Mouse (Mus musculus): Measurements from ENCODE around the gene Utp15.
A peak's percentile ranks its signal among the peaks of the same experiment; 100 is the strongest.

Utp15 gene

GRCm38 (mm10) chr13:98262636-98263457 is at the start of gene Utp15, which contains the start of gene Ankra2:
Gene Utp15, minus strand, starts transcription at chr13:98263041.
Gene Ankra2, plus strand, starts transcription at chr13:98263074.
- peak; percentile 99 for DNase-seq

DNA sequence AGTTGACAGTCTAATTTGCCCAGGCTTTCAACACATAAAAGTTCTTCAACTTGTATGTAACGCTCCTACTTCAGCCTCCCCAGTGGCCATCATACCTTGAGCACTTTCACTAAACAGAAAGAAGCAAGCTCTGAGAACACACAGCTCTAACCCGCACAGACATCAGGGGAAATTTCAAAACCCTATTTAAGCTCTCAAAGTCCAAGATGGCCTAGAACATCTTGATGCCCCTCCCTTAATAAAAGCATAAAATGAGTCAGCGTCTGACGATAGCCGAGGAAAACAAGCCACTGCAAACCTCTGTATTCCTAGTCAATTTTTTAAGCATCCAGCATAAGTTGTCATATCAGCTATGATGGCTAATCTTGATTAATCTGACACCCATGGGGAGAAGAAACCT is 48.8 kb upstream of the Utp15 start:
- DNase-seq, result no peak

DNA sequence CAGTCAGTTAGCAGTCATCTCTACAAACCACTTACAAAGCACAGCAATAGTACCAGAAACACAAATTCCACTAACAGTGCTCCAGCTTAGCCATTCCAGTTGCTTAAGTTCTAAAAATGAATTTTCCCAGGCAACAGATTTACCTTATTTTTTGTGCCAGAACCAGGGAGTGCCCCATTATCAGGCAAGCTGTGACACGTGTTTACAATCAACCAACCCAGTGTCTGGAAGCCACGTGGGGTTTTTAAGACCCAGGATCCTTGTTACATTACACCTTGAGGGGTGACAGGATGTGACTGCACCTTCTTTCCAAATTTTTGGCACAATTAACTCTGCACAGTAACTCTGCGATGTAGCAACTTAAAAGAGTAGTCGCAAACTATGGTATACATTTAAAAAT is 45.9 kb upstream of the Utp15 start:
- DNase-seq, result no peak

GRCm38 (mm10) chr13:98308004-98308403 is 45.2 kb upstream of the Utp15 start:
- no peak for DNase-seq

DNA sequence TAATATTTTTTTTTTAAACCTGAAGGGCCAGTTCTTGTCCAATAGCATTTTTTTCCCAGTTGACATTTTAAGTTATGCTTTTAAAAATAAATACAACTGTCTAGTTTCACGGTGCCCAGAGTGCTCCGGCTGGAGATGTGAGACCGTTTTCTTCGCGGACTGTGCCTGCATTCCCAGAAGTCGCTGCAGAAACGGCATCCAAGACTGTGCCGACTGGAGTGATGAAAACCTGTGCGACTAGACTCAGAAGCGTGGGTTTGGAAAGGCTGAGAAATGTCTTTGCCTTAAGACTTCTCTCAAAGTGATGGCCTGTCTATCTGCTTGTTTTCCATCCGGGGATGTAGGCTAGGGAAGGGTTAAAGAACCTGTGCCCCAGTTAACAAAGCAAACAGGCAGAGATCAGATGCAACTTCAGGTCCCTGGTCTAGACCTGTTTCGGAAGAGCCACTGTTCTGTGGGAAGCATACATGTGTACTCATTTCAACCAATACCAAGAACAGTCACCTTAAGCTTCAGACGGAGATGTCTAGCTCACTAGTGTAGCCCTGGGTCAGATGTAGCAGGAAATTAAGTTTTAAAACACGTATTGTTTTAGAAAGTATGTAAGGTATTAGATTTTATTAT is 44.1 kb upstream of the Utp15 start:
- DNase-seq, result no peak

- DNase-seq, result peak in 1 of 2 experiments; percentile 18
Measured at GRCm38 (mm10) chr13:98306393-98306792, 43.6 kb upstream of the Utp15 start.

- DNase-seq, result no peak
Measured at GRCm38 (mm10) chr13:98305257-98305656, 42.4 kb upstream of the Utp15 start.

GRCm38 (mm10) chr13:98298833-98299758 is 36.3 kb upstream of the Utp15 start:
- DNase-seq, result peak; percentile 89 to 92

DNA sequence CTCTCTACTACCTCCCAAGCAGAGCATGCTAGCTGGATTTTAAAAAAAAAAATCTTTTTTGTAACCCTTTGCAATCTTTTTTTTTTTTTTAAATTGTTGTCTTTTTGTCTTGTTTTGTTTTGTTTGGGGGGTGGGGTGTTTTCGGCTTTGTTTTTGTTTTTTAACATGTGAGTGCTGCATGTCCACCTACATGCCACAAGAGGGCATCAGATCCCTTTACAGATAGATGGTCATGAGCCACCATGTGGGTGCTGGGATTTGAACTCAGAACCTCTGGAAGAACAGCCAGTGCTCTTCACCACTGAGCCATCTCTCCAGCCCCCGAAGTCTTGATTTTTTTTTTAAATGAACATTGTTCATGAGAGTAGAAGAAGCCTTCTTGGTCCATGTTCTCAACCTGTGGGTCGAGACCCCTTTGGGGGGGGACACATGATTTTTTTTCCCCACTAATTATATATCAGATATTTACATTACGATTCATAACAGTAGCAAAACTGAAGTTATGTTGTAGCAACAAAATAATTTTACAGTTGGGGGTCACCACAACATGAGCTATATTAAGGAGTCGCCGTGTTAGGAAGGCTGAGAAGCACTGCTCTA is 35.1 kb upstream of the Utp15 start:
- no peak for DNase-seq

DNA sequence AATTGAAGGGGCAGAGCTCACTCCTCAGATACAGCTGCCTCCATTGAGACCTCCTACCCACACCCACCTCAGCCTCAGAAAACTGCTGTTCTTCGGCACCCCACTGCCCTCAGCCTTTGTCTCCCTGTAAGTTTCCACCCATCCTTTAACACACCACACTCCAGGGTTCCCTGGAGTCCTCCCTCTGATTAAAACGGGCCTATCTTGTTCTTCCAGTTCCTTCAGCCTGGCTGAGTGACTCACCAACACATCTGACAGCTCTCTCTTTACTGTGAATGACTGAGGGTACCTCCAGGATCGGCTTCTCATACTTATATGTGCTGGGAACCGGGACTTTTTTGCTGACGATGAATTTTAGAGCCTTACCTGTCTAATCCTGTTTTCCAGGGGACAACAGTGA is 33.2 kb upstream of the Utp15 start:
- DNase-seq, result no peak

DNA sequence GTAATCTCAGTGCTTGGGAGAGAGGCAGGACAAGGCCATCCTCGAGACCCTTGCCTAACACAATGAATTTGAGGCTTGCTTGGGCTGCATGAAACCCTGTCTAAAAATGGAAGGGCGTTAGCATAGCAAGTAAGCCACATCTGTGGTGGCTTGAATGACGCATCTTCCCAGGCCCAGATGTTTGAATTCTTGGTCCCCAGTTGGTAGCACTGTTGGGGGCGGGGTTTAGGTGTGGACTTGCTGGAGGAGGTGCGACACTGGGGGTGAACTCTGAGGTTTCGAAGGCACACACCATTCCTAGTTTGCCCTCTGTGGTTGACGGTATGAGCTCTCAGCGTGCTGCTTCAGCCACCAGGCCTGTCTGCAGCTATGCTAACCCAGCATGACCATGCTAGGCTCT is 28.9 kb upstream of the Utp15 start:
- no peak for DNase-seq

DNA sequence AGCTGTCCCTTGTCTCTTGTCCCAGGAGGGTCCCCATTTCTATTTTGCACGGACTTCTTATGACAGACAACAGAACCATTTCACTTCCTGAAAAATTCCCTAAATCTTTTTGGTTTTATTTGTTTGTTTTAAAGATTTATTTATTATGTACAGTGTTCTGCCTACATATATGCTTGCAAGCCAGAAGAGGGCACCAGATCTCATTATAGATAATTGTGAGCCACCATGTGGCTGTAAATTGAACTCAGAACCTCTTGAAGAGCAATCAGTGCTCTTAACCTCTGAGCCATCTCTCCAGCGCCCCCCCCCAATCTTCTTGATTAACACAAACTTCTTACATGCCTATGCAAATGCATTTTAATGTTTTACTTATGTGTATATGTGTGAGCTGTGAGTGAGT is 27.9 kb upstream of the Utp15 start:
- DNase-seq, result no peak

DNA sequence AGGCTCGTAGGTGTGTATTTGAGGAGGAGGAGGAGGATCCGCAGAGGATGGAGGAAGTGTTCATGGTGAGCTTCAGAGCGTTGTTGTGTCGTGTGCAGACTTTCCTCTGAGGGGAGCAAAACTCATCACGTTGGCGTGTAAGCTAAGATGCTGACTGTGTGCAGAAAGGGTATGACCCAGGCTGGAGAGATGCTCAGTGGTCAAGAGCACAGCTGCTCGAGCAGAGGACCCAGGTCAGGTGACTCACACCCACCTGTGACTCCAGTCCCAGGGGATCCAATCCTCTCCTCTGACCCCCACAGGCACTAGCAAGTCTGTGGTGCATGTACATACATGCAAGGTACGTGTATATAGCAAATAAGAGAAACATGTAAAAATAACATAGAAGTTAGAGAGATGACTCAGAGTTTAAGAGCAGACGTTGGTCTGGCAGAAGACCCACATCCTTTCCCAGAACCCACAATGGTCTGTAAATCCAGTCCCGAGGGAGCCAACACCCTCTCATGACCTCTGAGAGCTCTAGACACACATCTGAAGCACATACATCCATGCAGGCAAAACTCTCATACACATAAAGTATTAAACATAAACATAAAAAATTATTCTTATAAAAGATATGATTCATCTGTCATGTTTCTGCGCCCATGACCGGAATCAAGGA is 18.3 kb upstream of the Utp15 start:
- DNase-seq, result no peak

DNA sequence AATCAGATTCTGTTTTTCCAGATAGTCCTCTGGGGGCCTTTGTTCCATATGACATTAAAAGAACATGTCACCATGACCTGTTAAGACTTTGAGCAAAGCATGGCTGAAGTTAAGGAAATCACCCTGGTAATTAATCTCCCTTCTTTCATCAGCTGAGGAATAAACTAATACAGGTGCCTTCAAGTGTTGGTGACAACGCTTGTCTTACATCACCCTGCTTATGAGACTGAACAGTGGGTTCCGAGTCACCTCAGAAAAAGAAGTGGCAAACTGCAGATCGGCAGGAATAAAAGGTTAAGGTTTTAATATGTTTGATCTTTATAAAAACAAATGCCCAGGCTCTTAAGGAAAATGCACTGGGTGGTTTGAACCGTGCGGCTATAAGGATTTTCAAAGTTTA is 16.8 kb upstream of the Utp15 start, which contains the start of gene Gm21976:
Gene Gm21976 (plus strand): TSS at position 202 of the 400 bp plus-strand sequence.
- no peak for DNase-seq

- no peak for DNase-seq
Measured at GRCm38 (mm10) chr13:98277501-98277900, 14.7 kb upstream of the Utp15 start.

GRCm38 (mm10) chr13:98276253-98276652 is 13.4 kb upstream of the Utp15 start:
- no peak for DNase-seq

DNA sequence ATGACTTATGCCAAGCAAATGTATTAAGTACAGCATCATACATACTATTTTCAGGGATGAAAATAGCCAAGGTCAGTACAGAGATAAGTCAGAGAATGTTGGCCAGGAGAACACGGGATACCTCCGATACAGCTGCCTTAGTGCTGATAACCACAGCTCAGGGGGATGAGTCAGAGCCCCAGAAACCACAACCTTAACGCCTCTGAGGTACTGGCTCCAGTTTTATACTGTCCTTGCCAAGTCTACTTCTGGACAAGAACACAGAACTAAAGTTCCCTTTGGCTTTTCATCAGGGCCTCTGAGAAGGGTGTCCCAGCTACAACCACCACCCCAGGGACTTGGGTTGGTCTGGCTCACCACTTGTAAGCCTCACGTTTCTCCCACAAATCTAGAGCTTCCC is 12.8 kb upstream of the Utp15 start:
- no peak for DNase-seq

GRCm38 (mm10) chr13:98274023-98274422 is 11.2 kb upstream of the Utp15 start:
- no peak for DNase-seq

- no peak for DNase-seq
Measured at GRCm38 (mm10) chr13:98264111-98264510, 1.3 kb upstream of the Utp15 start.

GRCm38 (mm10) chr13:98263458-98263987 is 682 bp upstream of the Utp15 start:
- DNase-seq, result no peak

- DNase-seq, result no peak
Measured at GRCm38 (mm10) chr13:98254921-98255320, 7.9 kb downstream of the Utp15 start.

- no peak for DNase-seq
Measured at GRCm38 (mm10) chr13:98249594-98249993, 13.2 kb downstream of the Utp15 start.
